Mouse (Mus musculus) neural tube, embryonic 12.5 days (tissue): ENCODE measurements at regions not wholly inside any gene's neighbourhood (a gene's known extent, or its start where the extent isn't known, plus 50 kb on each side); places are given as distances from the start of the nearest gene placed in this dataset.

Source experiments
- ATAC-seq: fragments of 200-750 bp; cut with Nextera tagmentation; 2 replicates; pipeline ENCODE4 v1.8.0; 2017; ENCODE audit warnings: low read depth, mild to moderate bottlenecking, moderate TSS enrichment, moderate library complexity; ENCODE audit not compliant: low FRiP score
- H3K27ac ChIP-seq: fragments of 300-500 bp; sonication (generic); 2 replicates; pipeline ENCODE4 v1.5.1; 2016
- H3K27me3 ChIP-seq: fragments of 300-500 bp; sonication (generic); replicated peaks from 2 replicates; pipeline ENCODE4 v1.6.1; 2016; ENCODE audit warnings: mild to moderate bottlenecking
- H3K36me3 ChIP-seq: fragments of 300-500 bp; sonication (generic); 2 replicates; pipeline ENCODE4 v1.6.1; 2016; ENCODE audit warnings: mild to moderate bottlenecking
- H3K4me1 ChIP-seq: fragments of 300-500 bp; sonication (generic); 2 replicates; pipeline ENCODE4 v1.6.1; 2016
- H3K4me2 ChIP-seq: fragments of 300-500 bp; sonication (generic); replicated peaks from 2 replicates; pipeline ENCODE4 v1.6.1; 2016; ENCODE audit warnings: mild to moderate bottlenecking
- H3K4me3 ChIP-seq: fragments of 300-500 bp; sonication (generic); 2 replicates; pipeline ENCODE4 v1.5.1; 2016
- H3K9ac ChIP-seq: fragments of 300-500 bp; sonication (generic); 2 replicates; pipeline ENCODE4 v1.6.1; 2016; ENCODE audit warnings: mild to moderate bottlenecking
- H3K9me3 ChIP-seq: fragments of 300-500 bp; sonication (generic); 2 replicates; pipeline ENCODE4 v1.6.1; 2016; ENCODE audit warnings: mild to moderate bottlenecking
- WGBS: fragments of 180-500 bp; shearing (Covaris S2); methylation state at CpG from one replicate; pipeline ENCODE4 v1.1.7; 2016; 5-methylcytosine and 5-hydroxymethylcytosine counted together

DNA sequence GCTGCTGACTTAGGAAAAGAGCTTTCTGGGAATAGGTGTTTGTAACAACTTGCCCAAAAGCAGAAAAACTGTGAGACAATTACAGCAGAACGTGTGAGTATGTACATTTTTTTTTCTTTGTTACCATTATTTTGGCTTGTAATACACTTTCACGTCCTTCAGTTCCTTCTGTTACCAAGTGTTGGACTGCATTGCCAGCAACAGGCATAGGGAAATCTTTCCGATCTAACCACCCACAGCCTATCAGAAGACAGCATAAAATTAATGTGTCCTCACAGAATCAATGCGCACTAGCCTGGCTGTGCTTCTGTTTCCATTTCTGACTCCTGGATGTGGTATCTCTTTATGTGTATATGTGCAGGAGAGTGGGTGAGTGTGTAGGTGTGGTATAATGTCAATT is 76.6 kb upstream of the Ifne start:
- ATAC-seq, result no peak

DNA sequence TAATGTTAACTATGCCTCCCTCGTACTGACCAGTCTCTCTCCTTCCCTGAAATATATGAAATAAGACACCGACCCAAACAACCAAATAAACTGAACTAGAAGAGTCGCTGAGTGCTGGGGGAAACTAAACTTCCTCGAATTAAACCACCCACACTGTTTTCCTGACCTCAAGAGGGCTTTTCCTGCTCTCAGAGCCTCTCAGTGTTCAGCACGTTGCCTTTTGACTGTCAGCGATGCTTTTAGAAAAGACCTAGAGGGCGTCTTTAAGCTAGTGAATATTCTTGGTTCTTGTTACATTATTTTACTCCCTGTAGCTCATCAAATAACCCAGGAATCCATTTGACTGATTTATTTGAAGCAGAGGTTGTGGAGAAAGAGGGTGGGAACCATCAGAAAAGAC is 76.2 kb upstream of the Ifne start:
- H3K27ac ChIP-seq, result no peak overlapping the region
- no peak overlapping the region for H3K4me2 ChIP-seq
- no peaks in the 10 kb centered on the region for H3K27me3 ChIP-seq
- no peak overlapping the region for H3K4me3 ChIP-seq
- no peaks in the 10 kb centered on the region for H3K36me3 ChIP-seq
- no peak overlapping the region for H3K9ac ChIP-seq
- 43% methylated on average over 7 of the region's 7 CpGs for WGBS
- no peak for ATAC-seq
- H3K9me3 ChIP-seq, result no peaks in the 10 kb centered on the region
- no peaks in the 10 kb centered on the region for H3K4me1 ChIP-seq

More for the DNA sequence above, 76.6 kb upstream of the Ifne start:
- 75% methylated on average over 4 of the region's 4 CpGs for WGBS
- Histone ChIP-seq H3K9ac (no peak overlapping the region), H3K36me3 (no peaks in the 10 kb centered on the region), H3K9me3 (no peaks in the 10 kb centered on the region), H3K27ac (no peak overlapping the region), H3K4me1 (no peaks in the 10 kb centered on the region), H3K4me2 (no peak overlapping the region), H3K4me3 (no peak overlapping the region), H3K27me3 (no peaks in the 10 kb centered on the region)

DNA sequence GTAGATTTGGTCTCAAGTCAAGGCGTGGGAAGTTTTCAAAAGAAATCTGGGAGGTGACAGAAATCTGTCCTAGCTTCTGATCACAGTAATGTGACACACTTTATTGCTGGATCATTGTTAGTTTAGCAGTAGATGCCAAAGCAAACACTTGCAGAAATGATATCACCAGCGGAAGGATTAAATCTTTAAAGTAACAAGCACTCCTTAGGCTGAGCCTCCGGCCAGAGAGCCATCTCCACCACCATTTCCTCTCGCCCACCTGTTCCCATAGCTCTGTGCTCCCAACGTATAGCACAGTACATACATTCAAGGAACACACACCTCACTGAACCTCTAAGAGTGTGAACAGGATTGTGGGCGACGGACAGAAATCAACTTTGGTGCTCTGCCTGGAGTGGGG is 75.6 kb upstream of the Ifne start:
- Histone ChIP-seq H3K4me3 (no peak overlapping the region), H3K36me3 (no peaks in the 10 kb centered on the region), H3K9me3 (no peaks in the 10 kb centered on the region), H3K4me1 (no peaks in the 10 kb centered on the region), H3K4me2 (no peak overlapping the region), H3K27me3 (no peaks in the 10 kb centered on the region), H3K9ac (no peak overlapping the region), H3K27ac (no peak overlapping the region)
- WGBS, result 88% methylated on average over 7 of the region's 7 CpGs
- ATAC-seq, result no peak

DNA sequence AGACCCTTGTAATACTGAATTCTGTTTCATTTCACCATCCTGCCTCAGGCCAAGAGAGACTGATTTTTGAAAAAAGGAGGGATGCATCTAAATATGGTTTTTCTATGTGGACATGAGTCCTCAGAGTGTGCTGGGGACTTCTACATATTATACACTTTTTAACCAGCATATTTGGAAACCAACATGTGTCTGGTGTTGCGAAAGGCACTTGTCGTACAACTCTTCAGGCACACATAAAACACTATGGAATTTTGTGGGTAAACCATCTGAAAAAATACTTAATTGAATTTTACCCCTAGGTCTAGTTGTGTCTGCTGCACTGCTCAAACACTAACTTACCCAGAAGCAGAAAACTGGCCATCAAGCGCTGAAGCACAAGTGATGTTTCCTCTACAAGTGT is 74.0 kb upstream of the Ifne start:
- no peak overlapping the region for H3K9ac ChIP-seq
- no peaks in the 10 kb centered on the region for H3K4me1 ChIP-seq
- WGBS, result 88% methylated on average over 3 of the region's 3 CpGs
- no peak overlapping the region for H3K4me3 ChIP-seq
- no peaks in the 10 kb centered on the region for H3K27me3 ChIP-seq
- ATAC-seq, result no peak
- no peak overlapping the region for H3K4me2 ChIP-seq
- no peak overlapping the region for H3K27ac ChIP-seq
- no peaks in the 10 kb centered on the region for H3K36me3 ChIP-seq
- no peaks in the 10 kb centered on the region for H3K9me3 ChIP-seq

DNA sequence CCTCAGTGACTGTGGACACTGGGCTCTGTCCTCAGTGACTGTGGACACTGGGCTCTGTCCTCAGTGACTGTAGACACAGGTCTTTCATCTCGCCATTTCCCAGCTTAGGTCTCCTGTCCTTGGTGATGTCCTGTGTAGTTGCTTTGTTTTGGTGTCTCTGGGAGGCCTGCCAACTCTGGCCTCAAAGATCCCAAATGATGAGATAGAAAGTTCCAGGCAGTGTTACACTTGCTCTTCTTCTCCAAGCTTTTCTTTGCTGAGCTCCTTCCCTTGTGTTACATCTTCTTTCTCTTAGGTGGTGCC is 71.0 kb upstream of the Ifne start:
- Histone ChIP-seq H3K36me3 (no peaks in the 10 kb centered on the region), H3K27ac (no peak overlapping the region), H3K4me1 (no peaks in the 10 kb centered on the region), H3K4me3 (no peak overlapping the region), H3K9ac (no peak overlapping the region), H3K4me2 (no peak overlapping the region), H3K9me3 (no peaks in the 10 kb centered on the region), H3K27me3 (no peaks in the 10 kb centered on the region)
- no peak for ATAC-seq
- WGBS, result 77% methylated on average over 1 of the region's 1 CpGs

DNA sequence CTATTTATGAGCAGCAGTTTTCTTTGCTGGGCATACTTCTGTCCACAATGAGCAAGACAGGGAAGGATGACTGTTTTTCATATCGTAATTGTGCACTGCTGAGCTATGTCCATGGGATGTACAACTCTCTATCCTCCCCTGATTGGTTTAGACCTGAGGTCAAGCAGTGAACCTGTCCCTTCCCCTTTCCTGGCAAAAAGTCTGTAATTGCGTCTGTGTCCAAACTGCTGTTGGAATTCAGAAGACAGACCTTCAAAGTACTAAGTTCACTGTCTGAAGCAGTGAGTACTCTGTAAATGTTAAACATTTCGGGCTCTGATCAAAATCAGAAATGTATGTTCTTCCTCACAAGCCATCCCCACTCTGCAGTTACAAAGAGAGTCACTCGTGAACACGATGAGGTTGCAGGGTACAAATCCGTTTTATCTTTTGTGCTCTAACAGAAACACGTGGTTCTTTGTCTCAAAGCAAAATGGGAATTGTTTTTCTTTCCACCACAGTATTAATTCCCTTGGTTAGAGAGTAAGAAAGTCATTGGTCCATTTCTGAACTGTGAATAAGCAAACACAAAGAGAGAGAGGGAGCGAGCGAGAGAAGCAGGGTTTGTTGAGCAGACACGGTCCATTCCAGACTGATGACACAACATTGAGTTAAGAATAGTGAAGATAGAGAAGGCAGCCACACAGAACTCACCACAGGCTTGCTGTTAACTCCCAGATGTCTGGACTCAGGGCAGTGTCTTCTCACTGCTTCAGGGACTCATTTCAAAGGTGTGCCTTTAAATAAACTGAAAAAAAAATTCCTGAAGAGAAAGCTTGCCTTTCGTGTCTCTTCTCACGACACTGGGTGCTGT is 70.4 kb upstream of the Ifne start:
- Histone ChIP-seq H3K27ac (no peak overlapping the region), H3K27me3 (no peaks in the 10 kb centered on the region), H3K4me1 (no peaks in the 10 kb centered on the region), H3K36me3 (no peaks in the 10 kb centered on the region), H3K9ac (no peak overlapping the region), H3K4me2 (no peak overlapping the region), H3K4me3 (no peak overlapping the region), H3K9me3 (no peaks in the 10 kb centered on the region)
- WGBS, result 62% methylated on average over 12 of the region's 12 CpGs
- ATAC-seq, result no peak

DNA sequence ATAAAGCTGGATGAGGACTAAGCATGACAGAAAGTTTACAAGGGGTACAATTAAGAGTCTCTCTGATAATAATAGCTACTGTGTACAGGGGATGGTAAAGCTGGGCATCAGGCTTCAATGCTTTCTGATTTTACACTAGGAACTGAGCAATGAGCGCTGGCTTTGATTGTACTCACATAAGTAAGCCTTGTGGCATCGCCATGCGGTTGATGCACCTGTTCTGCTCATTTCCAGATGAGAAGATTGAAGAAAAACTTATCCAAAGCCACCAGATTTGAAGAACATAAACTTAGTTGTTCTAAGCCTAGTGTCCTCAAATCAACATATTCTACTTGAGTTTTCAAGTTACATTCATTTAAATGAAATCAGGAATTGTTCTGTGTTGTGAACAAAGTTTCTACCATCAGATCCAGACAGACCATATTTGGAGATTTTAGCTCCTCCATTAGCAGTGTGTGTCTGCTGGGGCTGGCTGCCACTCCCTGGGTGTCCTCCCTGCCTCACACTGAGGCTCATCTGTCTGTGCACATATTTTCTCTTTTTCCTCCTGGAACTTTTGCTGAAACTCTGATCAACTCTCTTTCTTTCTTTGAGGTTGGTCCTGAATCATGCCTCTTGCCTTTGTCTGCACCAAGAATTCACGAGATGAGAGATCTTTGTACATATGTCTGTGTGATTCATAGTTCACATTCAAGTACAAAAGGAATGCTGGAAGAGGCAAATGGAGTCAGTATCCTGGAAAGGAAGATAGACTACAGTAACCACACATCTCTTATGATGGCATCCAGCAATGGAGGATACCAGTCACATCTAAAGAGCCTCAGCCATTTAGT is 68.2 kb upstream of the Ifne start:
- Histone ChIP-seq H3K27me3 (no peaks in the 10 kb centered on the region), H3K4me1 (no peaks in the 10 kb centered on the region), H3K4me2 (no peak overlapping the region), H3K9me3 (no peaks in the 10 kb centered on the region), H3K9ac (no peak overlapping the region), H3K27ac (no peak overlapping the region), H3K36me3 (no peaks in the 10 kb centered on the region), H3K4me3 (no peak overlapping the region)
- WGBS, result 78% methylated on average over 4 of the region's 4 CpGs
- no peak for ATAC-seq

DNA sequence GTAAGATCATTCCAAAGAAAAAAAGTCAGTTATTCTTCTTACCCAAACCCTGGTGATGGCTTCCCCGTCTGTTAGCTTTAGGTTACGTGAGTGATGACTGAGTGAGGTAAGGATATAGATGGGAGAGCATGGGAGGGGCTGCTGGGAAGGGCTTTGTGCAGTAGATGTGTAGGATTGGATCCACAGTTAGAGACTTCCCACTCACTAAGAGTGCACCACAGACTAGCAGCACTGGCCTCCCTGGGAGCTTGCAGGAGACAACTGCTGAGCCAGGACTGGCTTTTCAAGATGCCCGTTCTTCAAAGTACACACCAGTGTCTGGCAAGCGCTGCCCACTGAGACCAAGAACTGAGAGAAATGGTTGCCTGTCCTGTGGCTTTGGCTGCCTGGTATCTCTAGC is 62.0 kb upstream of the Ifne start:
- Histone ChIP-seq H3K27me3 (peaks cover 18% of the 10 kb centered on the region), H3K36me3 (no peaks in the 10 kb centered on the region), H3K4me3 (no peak overlapping the region), H3K9me3 (no peaks in the 10 kb centered on the region), H3K27ac (no peak overlapping the region), H3K4me2 (no peak overlapping the region), H3K4me1 (no peaks in the 10 kb centered on the region), H3K9ac (no peak overlapping the region)
- WGBS, result 83% methylated on average over 4 of the region's 4 CpGs
- ATAC-seq, result no peak

DNA sequence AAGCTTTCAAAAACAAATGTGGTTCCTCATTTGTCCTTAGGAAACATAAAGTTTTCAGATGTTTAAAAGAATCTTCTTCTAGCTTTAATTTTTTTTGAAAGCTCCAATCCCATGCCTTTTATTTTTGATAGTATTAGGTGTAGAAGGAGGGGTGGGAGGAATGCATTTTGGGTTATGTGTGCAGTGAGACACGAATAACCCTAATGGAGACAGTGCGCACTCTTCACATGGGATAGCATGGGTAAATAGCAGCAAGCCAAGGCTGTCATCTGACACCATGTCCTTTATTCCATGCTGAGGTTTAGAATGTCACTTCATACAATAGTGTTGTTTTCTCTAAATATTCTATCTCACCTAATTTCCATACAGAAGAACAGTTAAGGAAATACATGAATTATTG is 60.7 kb upstream of the Ifne start:
- Histone ChIP-seq H3K4me1 (no peaks in the 10 kb centered on the region), H3K4me3 (no peak overlapping the region), H3K4me2 (no peak overlapping the region), H3K27ac (no peak overlapping the region), H3K27me3 (peaks cover 23% of the 10 kb centered on the region), H3K36me3 (no peaks in the 10 kb centered on the region), H3K9me3 (no peaks in the 10 kb centered on the region), H3K9ac (no peak overlapping the region)
- ATAC-seq, result no peak
- WGBS, result 90% methylated on average over 2 of the region's 2 CpGs

DNA sequence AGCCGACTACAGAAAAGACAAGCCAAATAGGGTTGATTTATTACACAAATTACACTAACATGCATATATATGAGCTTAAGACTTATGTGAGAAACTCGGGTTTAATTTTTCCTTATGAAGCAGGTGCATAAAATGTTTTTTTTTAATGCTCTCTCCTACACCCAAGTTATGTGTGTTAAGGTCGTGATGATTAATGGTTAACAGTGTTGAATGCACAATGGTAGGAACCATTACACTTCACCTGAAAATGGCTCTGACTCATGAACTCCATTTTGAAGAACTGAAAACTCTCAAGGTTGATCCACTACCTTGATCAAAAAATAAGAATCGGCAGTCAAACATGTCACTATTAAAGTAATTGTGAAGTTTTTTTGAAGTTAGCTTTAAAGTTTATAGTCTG is 59.4 kb upstream of the Ifne start:
- peaks cover 24% of the 10 kb centered on the region for H3K27me3 ChIP-seq
- H3K9ac ChIP-seq, result no peak overlapping the region
- ATAC-seq, result no peak
- H3K4me1 ChIP-seq, result no peaks in the 10 kb centered on the region
- H3K27ac ChIP-seq, result no peak overlapping the region
- H3K9me3 ChIP-seq, result no peaks in the 10 kb centered on the region
- H3K36me3 ChIP-seq, result no peaks in the 10 kb centered on the region
- no peak overlapping the region for H3K4me3 ChIP-seq
- 63% methylated on average over 4 of the region's 4 CpGs for WGBS
- no peak overlapping the region for H3K4me2 ChIP-seq

DNA sequence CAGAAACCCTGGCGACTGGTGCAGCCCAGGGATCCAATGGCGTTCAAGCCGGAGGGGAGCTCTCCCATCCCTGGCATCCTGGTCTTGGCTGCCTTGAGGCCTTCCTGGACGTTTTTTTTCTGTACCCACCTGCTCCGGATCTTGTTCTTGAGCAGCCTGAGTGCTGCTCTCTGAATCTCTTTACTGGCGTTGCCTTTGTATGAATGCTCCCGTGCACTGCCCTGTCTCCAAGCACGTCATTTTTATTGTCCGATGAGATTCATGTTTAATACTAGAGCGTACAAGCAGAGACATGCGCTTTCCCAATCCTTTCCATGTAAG is 58.7 kb upstream of the Ifne start:
- H3K9me3 ChIP-seq, result no peaks in the 10 kb centered on the region
- H3K9ac ChIP-seq, result peak overlapping the region; percentile 48
- H3K4me2 ChIP-seq, result peak overlapping the region; percentile 97
- H3K36me3 ChIP-seq, result no peaks in the 10 kb centered on the region
- no peak overlapping the region for H3K27ac ChIP-seq
- peak overlapping the region; percentile 68 for H3K4me3 ChIP-seq
- no peaks in the 10 kb centered on the region for H3K4me1 ChIP-seq
- 5% methylated on average over 11 of the region's 11 CpGs for WGBS
- peaks cover 24% of the 10 kb centered on the region for H3K27me3 ChIP-seq
- ATAC-seq, result peak; percentile 65; the same call in 1 of the 2 replicates

DNA sequence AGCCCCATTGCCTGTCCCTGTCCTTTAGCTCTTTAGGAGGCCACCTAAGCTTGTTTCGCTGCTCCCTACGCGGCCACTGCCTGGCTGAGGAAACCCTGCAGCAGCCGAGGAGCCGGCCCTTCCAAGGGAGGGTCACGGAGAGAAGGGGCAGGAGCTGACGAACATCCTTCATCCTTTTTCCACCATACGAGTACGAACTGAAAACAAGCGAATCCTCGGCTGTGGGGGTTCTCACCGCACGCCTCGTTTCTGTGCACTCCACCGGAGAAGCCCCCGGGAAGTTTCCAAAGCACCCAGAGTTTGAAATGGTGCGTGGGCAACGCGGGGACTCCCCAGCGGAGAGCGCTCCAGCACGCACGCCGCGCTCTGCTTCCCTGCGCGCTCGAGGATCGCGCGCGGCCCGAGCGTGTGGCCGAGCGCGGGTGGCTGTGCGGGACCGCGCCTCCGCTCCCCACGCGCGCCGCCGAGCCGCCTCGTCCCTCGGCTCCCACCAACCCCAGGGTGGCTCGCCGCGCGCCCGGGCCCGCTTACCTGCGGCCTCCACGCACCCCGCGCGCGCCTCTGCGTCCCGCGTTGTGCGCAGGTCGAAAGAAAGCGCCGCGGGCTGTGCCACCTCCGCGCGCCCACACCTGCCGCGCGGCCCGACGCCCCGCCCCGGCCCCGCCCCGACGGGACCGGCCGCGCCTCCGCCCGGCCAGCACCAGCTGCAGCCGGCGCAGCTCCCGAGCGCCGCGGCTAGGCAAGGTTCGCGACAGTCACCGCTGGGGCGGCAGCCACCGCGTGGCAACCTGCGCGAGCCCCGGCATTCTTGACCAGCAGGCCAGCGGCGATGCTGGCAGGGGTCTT is 58.1 kb upstream of the Ifne start:
- peak overlapping the region; percentile 48 for H3K9ac ChIP-seq
- H3K36me3 ChIP-seq, result no peaks in the 10 kb centered on the region
- under 1% methylated on average over 104 of the region's 104 CpGs for WGBS
- peak overlapping the region; percentile 68 for H3K4me3 ChIP-seq
- no peaks in the 10 kb centered on the region for H3K9me3 ChIP-seq
- peak; percentile 91 for ATAC-seq
- no peaks in the 10 kb centered on the region for H3K4me1 ChIP-seq
- peak overlapping the region; percentile 97 for H3K4me2 ChIP-seq
- H3K27me3 ChIP-seq, result peaks cover 24% of the 10 kb centered on the region
- H3K27ac ChIP-seq, result no peak overlapping the region
